Mouse (Mus musculus) cerebellum, adult (tissue): ENCODE data around the gene Mpdz.

Experiments
- ATAC-seq: cut with Nextera tagmentation; 2 replicates; pipeline ENCODE4 v1.9.2; 2017; ENCODE audit warnings: mild to moderate bottlenecking, moderate library complexity, mixed read lengths; ENCODE audit not compliant: insufficient number of reproducible peaks, low FRiP score, low TSS enrichment

Mpdz gene

GRCm38 (mm10) chr4:81285564-81285963, 157.1 kb downstream of the Mpdz start:
- no peak for ATAC-seq

GRCm38 (mm10) chr4:81283611-81284010, 159.0 kb downstream of the Mpdz start:
- no peak for ATAC-seq

- no peak for ATAC-seq
Observed at GRCm38 (mm10) chr4:81283081-81283480, 159.5 kb downstream of the Mpdz start.

- no peak for ATAC-seq
Observed at GRCm38 (mm10) chr4:81280098-81280497, 162.5 kb downstream of the Mpdz start.

GRCm38 (mm10) chr4:81279451-81279850, 163.2 kb downstream of the Mpdz start:
- ATAC-seq = no peak

- no peak for ATAC-seq
Observed at GRCm38 (mm10) chr4:81275957-81276715, 166.5 kb downstream of the Mpdz start.

- no peak for ATAC-seq
Observed at GRCm38 (mm10) chr4:81273067-81273466, 169.5 kb downstream of the Mpdz start.

- no peak for ATAC-seq
Observed at GRCm38 (mm10) chr4:81252859-81253780, 189.5 kb downstream of the Mpdz start.

GRCm38 (mm10) chr4:81252334-81252733, 190.3 kb downstream of the Mpdz start:
- ATAC-seq = no peak

- no peak for ATAC-seq
Observed at GRCm38 (mm10) chr4:81251934-81252333, 190.7 kb downstream of the Mpdz start.

- no peak for ATAC-seq
Observed at GRCm38 (mm10) chr4:81249245-81249644, 193.4 kb downstream of the Mpdz start.

GRCm38 (mm10) chr4:81236227-81236626, 206.4 kb downstream of the Mpdz start:
- no peak for ATAC-seq
